Mouse (Mus musculus) lung, postnatal 0 days (tissue): ENCODE measurements around the gene B130006D01Rik.

Experiments used
- CTCF ChIP-seq: IDR thresholded peaks from 2 replicates; pipeline ENCODE4 v1.5.1; 2016; ENCODE audit warnings: antibody characterized with exemption, mild to moderate bottlenecking
- EP300 ChIP-seq: IDR thresholded peaks from 2 replicates; pipeline ENCODE4 v1.6.1; 2016; ENCODE audit warnings: antibody characterized with exemption, mild to moderate bottlenecking, control low read depth

DNA sequence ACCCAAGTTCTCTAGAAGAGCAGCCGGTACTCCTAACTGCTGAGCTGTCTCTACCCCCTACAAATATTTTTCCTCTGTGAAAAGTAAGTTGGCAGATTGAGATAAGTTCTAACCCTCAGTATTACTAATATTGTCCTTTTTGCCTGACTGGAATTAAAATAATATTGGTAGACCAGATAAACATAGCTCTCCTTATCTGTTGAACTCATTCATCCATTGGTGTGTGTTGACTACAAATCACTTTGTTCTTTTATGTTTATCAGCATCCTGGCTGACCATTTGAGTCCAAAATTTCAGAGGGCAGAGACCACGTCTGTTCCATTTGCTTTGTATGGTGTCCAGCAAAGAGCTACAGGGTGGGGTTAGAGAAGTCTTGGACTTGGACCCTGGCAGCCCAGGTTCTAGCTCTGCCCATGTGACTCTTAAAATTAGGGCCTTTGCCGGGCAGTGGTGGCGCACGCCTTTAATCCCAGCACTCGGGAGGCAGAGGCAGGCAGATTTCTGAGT lies 13.8 kb upstream of the B130006D01Rik start:
- TF ChIP-seq CTCF (no peak), EP300 (no peak)
